Mouse (Mus musculus) Patski (cell line): Measurements from ENCODE around the gene Tcf15. TPM values are rescaled to one million over a fixed set of nuclear protein-coding genes. Genes with fewer than 3 reads are reported as not detected.

ENCODE experiments used
- ATAC-seq: fragments of 100-300 bp; one replicate; pipeline ENCODE4 v1.8.0; 2021
- CTCF ChIA-PET: fragments of 350-600 bp; sonication (Branson Sonifier 250); formaldehyde crosslinking; loops from one replicate; lab custom pipeline; 2022; ENCODE audit warnings: inconsistent platforms; lab: Charles Lee
- POLR2A ChIA-PET: fragments of 350-600 bp; sonication (Branson Sonifier 250); formaldehyde crosslinking; loops from one replicate; lab custom pipeline; 2022; ENCODE audit warnings: antibody characterized with exemption, inconsistent platforms; lab: Charles Lee
- DNase-seq: peaks from one replicate; pipeline ENCODE4 v3.0.0-alpha.2; 2011; ENCODE audit warnings: low read depth, low spot score
- H3K27me3 ChIP-seq: fragments of 371-371 bp; one replicate; pipeline ENCODE4 v1.5.1; 2021
- CTCF ChIP-seq: fragments of 100-300 bp; IDR thresholded peaks from one replicate; pipeline ENCODE4 v1.5.1; 2021
- in situ Hi-C: fragments of 300-500 bp; cut with MboI; formaldehyde crosslinking; loops from 3 replicates; pipeline ENCODE4 v1.11.1; 2018; ENCODE audit warnings: low pct_unique_long_range_greater_than_20kb, mixed read lengths
- polyA plus RNA-seq: library from polyadenylated mRNA; unstranded; gene quantifications from one replicate; pipeline ENCODE4 v1.2.3, GENCODE M21; 2021

Tcf15 gene
- polyA plus RNA-seq, 1 experiment from 2014 or later = not detected

DNA sequence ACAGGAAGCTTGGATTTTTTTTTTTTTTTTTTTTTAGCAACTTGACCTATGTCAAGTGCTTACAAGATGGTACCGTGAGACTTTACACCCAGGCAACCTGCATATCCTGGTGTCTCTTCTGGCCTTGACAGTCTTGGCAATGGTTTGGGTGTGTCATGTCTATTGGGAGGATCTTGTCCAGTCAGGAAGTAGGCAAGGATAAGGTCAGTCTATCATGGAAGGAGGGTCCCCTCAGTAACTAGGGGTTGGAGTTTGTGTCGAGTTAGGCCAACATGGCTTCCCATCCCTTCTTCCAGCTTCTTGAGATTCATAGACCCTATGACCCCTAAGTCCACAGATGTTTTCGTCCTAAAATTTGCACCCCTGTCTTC lies 37.2 kb upstream of the Tcf15 start:
- no peak for TF ChIP-seq CTCF
- CTCF ChIA-PET = no interaction called here
- H3K27me3 ChIP-seq = no peaks in the 10 kb centered on the region
- no peak for ATAC-seq
- no peak for DNase-seq
- POLR2A ChIA-PET = interaction anchor here (0.6 to 0.7 kb wide), 2 partner anchors 120 to 262 kb away, joined by 3 to 4 read pairs; no protein-coding TSS in a partner anchor
- in situ Hi-C loops = loop anchor here (5.0 kb wide), 1 partner anchor 241 kb away; no protein-coding TSS in a partner anchor

DNA sequence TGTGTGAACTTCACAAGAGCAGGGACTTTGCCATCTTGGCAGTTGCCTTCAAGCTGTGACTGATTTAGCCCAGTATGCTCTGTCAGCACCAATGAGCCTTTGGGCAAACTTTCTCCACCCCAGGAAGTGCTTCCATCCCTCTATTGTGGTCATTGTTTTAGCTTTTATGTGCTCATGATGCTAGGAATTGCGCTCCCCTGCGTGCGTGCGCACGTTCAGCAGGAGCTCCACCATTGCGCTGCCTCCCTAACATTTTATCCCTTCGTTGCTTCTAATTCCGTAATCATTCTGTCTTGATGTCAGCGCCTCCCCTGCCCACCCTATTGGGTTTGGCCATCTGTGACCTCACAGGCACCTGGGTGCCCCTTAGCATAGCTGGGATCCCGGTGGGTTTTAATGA lies 36.8 kb upstream of the Tcf15 start:
- DNase-seq = no peak
- no peak for TF ChIP-seq CTCF
- ChIA-PET CTCF (interaction anchor here (1.2 to 1.3 kb wide), 2 partner anchors 18 to 232 kb away, joined by 3 read pairs; no protein-coding TSS in a partner anchor), POLR2A (interaction anchor here (0.7 kb wide), 1 partner anchor 261 kb away, joined by 4 read pairs; no protein-coding TSS in a partner anchor)
- ATAC-seq = no peak
- in situ Hi-C loops = loop anchor here (5.0 kb wide), 1 partner anchor 241 kb away; no protein-coding TSS in a partner anchor
- no peaks in the 10 kb centered on the region for H3K27me3 ChIP-seq

DNA sequence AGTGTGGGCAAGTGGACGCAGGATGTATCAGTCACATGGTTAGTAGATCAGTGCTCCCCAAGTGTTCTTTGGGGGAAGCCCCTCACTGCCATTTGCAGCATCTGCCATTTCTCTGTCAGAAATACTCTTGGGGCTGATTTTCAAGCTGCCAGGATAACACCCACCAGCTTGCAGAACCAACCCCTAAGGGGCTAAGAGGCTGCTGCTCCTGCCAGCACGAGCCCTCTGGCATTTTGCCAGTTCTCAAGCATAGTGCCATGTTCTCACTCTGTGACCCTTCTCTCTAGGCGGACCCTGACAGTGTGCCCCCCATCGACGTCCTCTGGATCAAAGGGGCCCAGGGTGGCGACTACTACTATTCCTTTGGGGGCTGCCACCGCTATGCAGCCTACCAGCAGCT lies 34.7 kb upstream of the Tcf15 start:
- H3K27me3 ChIP-seq = no peaks in the 10 kb centered on the region
- CTCF ChIA-PET = interaction anchor here (1.0 to 1.5 kb wide), 3 partner anchors 136 to 235 kb away, joined by 3 read pairs; partner anchors contain the start of gene Trib3
- DNase-seq (no peak), ATAC-seq (no peak)
- POLR2A ChIA-PET = no interaction called here
- no peak for TF ChIP-seq CTCF
- in situ Hi-C loops = loop anchor here (5.0 kb wide), 1 partner anchor 239 kb away; no protein-coding TSS in a partner anchor

DNA sequence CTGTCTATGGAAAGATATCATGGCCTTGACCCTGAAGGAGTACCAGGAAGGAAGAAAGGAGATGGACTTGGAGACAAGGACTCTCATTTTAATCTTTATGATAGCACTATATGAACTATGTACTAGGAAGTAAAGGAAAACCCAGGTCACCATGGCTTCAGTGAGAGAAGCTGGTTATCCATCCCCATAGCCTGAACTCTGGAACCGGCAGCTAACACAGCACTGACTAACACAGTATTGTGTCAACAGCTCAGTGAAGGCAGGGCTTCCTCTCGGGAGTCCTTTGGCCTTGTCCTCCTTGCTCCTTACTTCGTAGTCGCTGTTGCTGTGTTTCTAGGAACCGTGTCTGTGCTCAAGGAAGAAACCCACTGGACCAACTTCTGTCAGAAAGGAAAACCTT lies 34.0 kb upstream of the Tcf15 start:
- CTCF ChIA-PET = interaction anchor here (1.0 to 1.5 kb wide), 4 partner anchors 88 to 234 kb away, joined by 3 read pairs; partner anchors contain the start of gene Trib3
- H3K27me3 ChIP-seq = no peaks in the 10 kb centered on the region
- no peak for DNase-seq
- no peak for TF ChIP-seq CTCF
- in situ Hi-C loops = loop anchor here (5.0 kb wide), 1 partner anchor 238 kb away; no protein-coding TSS in a partner anchor
- POLR2A ChIA-PET = no interaction called here
- no peak for ATAC-seq

DNA sequence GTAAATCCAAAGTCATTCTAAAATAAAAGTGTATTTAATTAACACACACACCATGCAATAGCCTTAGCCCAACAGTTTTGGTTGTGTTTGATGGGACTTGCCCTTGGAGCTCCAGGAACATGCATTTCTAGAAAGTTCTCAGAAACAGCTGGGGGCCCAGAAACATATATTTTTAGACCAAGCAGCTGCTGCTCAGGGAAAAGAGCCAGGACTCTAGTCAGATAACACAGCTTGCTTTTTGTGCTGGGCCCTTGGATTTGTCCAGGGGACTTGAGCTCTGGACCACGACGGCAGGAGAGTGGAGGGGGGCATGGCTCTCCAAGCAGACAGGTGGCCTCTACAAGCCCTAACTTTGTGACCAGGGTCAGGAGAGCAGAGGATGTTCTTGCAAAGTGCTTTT lies 32.0 kb upstream of the Tcf15 start:
- TF ChIP-seq CTCF = no peak
- no peak for DNase-seq
- CTCF ChIA-PET = interaction anchor here (0.6 to 3.4 kb wide), 12 partner anchors 8 to 232 kb away, joined by 3 to 13 read pairs (median 4); no protein-coding TSS in a partner anchor
- POLR2A ChIA-PET = interaction anchor here (1.4 kb wide), 1 partner anchor 24 kb away, joined by 3 read pairs; no protein-coding TSS in a partner anchor
- peaks cover 3% of the 10 kb centered on the region for H3K27me3 ChIP-seq
- in situ Hi-C loops = no loop called here
- no peak for ATAC-seq

DNA sequence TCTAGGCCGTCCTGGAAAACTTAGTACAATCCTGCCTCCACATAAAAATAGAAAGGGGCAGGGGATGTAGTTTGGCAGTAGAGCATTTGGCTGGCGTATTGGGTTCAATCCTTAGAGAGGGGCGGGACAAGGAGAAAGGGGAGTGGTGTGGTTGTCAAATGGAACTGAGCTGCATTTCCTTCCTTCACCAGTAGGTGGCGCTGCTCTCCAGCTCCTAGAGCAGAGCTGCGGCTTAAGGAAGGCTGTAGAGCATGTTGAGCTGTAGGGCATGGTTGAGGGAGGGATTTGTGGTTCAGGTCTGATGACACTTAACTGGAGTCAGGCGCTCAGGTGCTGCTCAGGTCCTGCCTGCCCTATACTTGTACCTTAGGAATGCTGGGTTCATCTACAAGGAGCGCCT lies 31.4 kb upstream of the Tcf15 start:
- TF ChIP-seq CTCF = no peak
- CTCF ChIA-PET = interaction anchor here (0.6 to 3.4 kb wide), 15 partner anchors 9 to 231 kb away, joined by 3 to 13 read pairs (median 4); no protein-coding TSS in a partner anchor
- ATAC-seq (peak; percentile 78), DNase-seq (no peak)
- in situ Hi-C loops = no loop called here
- peaks cover 3% of the 10 kb centered on the region for H3K27me3 ChIP-seq
- POLR2A ChIA-PET = no interaction called here

DNA sequence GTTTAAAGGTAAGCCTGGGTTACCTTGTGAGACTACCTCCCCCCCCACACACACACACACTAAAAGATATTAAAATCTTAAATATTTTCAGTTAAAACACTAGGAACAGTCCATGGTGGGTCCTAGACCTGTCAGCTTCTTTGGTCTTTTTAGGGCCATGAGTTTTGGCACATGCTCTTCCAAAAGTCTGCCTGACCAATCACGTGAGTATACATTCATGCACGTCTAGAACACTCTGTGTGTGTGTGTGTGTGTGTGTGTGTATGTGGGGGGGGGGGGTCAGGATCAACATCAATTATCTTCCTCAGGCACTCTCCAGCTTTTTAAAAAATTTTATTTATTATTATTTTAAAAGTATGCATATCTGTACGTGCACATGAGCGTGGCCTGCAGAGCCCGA lies 30.9 kb upstream of the Tcf15 start:
- POLR2A ChIA-PET = no interaction called here
- H3K27me3 ChIP-seq = peaks cover 3% of the 10 kb centered on the region
- no peak for TF ChIP-seq CTCF
- no peak for DNase-seq
- in situ Hi-C loops = no loop called here
- ATAC-seq = no peak
- CTCF ChIA-PET = interaction anchor here (0.8 to 3.4 kb wide), 11 partner anchors 9 to 183 kb away, joined by 3 to 13 read pairs (median 4); no protein-coding TSS in a partner anchor

DNA sequence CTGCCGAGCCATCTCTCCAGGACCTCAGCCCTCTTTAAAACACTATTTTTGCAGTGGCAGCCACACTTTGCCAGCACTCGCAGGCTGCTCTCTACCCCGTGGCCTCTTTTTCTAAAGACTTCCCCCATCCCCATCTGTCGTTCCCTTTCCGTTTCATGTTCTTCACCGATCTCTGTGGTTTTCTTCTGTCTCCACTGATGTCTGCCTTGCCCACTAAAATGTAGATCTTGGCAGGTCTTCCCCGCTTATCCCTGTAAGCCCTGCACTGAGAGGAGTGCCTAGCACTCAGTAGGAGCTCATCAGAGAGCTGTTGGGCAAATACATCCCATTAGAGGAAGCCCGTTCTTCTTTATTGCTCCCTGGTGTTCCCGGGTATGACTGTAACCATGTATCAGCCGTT lies 30.4 kb upstream of the Tcf15 start:
- H3K27me3 ChIP-seq = peaks cover 3% of the 10 kb centered on the region
- no peak for DNase-seq
- in situ Hi-C loops = no loop called here
- no peak for ATAC-seq
- CTCF ChIA-PET = interaction anchor here (1.4 to 3.4 kb wide), 4 partner anchors 24 to 81 kb away, joined by 4 to 13 read pairs (median 4); no protein-coding TSS in a partner anchor
- POLR2A ChIA-PET = no interaction called here
- TF ChIP-seq CTCF = no peak

DNA sequence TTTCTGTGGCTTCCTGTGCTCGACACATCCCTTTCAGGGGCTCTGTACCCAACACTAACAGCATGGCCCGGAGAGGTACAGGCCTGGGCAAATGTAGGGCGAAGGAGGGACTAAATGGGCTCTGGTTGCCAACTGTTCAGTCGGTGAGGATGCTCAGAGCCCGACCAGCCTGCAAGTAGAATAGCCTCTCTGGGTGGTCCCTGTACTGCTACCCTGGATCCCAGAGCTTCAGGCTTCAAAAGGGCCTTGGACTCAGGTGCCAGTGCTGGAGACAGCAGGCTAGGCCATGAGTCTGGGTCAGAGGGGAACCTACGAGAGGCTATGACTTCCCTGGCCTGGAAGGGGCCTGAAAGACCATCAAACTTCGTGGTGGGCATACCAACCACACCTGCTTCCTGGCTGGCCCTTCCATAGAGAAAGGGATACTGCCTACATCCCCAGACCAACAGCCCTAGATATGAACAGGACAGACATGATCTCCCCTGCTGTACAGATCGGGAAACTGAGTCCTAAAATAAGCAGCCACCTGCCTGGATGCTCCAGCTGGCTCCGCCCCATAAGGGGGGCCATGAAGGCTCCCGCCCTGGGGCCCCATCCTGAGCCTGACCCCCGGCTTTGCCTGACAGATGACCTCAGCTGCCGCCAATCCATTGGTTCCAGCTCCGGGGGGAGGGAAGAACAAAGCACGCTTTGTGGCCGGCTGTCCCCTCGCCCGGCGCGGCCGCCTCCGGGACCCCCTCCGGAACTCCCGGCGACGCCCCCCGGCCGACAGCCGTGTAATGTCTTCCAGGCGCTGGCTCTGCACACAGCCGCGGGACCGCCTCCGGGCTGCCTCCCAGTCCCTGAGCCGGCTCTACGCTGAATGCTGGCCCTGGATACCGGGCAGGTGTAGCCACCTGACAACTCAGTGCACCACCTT lies 29.0 kb upstream of the Tcf15 start:
- DNase-seq (no peak), ATAC-seq (no peak)
- in situ Hi-C loops = no loop called here
- ChIA-PET CTCF (no interaction called here), POLR2A (interaction anchor here (0.6 kb wide), 1 partner anchor 25 kb away, joined by 3 read pairs; no protein-coding TSS in a partner anchor)
- no peak for TF ChIP-seq CTCF
- peaks cover 6% of the 10 kb centered on the region for H3K27me3 ChIP-seq

DNA sequence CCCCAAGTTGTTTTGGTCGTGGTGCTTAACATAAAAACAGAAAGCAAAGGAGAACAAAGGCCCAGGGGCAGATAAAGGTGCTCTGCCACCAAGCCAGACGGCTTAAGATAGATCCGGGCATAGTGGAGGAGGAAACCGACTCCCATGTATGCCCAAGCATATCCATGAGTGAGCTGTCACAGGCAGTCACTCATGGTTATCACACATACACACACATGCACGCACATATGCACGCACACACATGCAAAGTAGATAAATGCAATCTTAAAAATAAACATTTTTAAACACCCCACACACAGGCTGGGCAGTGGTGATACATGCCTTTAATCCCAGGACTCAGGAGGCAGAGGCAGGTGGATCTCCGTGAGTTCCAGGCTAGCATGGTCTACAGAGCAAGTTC lies 25.7 kb upstream of the Tcf15 start:
- in situ Hi-C loops = loop anchor here (5.0 kb wide), 1 partner anchor 80 kb away; no protein-coding TSS in a partner anchor
- H3K27me3 ChIP-seq = peaks cover 26% of the 10 kb centered on the region
- no peak for TF ChIP-seq CTCF
- no peak for ATAC-seq
- ChIA-PET CTCF (no interaction called here), POLR2A (no interaction called here)
- no peak for DNase-seq
